Mouse (Mus musculus) lung, postnatal 4 days (tissue): ENCODE data around the gene Borcs7.
"Not testable (repeated sequence)": the region's sequence is repeated elsewhere in the genome, so short reads cannot be mapped to it uniquely, and the experiment has no call there.

Source experiments
- DNase-seq, 2 experiments: peaks; one replicate each; pipeline ENCODE4 v3.0.0; 2021

The Borcs7 gene

DNA sequence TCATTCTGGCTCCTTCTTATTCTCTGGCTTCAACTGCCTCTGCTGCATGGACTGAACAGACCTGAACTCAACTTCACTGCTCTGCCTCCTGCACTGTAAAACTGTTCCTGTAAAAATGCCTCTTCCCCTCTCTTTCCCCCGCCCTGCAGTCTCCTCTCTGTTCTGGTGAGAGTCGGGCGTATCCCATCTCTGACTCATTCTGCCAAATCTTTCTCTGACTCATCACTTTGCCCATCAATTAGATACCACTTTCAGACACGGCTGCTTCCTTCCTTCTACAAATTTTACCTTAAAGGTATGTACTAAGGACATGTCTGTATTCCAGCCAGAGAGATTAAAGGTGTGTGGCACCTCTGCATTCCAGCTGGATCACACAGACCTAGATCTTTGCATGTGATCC is 28.4 kb downstream of the Borcs7 start:
- no peak for DNase-seq

DNA sequence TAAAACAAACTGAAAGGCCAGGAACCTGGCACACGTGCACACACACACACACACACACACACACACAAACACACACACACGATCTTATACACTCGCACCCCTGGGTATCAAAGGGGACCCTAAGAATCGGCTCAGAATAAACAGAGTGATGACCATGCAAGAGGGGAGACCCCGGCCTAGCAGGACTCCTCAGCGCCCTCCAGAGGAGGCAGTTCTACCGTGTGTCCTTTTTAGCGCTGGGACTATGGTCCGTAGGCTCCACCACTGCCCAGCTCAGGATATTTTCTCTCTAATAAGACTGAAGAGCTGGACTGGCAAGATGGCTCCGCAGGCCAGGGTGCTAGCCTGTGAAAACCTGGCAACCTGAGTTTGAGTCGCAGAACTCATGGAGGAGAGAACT is 34.7 kb downstream of the Borcs7 start:
- DNase-seq: no peak

DNA sequence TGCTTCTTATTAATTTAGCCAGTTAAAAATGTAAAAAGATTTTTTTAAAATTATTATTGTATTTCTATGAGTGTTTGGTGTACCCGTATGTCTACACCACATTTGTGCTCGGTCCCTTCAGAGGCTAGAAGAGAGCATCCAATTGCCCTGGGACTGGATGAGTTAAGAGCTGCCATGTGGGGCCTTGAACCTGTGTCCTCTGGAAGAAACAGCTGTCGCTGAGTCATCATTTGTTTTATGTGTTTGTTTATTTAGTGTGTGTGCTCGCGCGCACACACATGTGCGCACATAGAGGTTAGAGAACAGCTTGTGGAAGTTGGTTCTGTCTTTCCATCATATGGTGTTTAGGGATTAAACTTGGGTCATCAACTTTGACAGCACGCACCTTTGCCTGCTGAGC is 36.4 kb downstream of the Borcs7 start:
- DNase-seq: no peak

DNA sequence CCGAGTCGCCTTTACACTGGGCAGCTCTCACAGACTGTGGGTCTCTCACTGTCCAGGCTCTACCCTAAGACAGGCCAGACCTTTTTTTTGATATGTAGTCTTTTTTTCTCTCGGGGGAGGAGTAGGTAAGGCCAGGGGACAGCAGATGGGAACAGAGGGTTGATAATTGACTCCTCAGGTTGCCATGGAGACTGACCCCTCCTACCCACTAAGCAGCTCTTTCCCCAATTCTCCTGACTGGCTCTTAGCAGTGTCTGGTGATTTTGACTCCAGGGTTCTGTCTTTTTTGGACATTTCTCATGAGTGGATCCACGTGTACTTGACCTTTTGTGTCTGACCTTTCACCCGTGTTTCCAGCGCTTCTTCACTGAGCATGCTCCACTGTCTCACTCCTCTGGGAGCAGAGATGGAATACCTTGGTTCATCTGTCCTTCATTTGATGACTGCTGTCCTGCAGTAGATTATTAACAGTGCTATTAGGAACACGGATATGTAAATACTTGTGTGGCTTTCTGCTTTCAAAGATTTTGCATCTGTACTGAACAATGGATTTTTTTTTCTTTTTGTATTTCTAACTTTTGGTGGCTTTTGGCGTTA is 37.5 kb downstream of the Borcs7 start:
- DNase-seq: no peak

DNA sequence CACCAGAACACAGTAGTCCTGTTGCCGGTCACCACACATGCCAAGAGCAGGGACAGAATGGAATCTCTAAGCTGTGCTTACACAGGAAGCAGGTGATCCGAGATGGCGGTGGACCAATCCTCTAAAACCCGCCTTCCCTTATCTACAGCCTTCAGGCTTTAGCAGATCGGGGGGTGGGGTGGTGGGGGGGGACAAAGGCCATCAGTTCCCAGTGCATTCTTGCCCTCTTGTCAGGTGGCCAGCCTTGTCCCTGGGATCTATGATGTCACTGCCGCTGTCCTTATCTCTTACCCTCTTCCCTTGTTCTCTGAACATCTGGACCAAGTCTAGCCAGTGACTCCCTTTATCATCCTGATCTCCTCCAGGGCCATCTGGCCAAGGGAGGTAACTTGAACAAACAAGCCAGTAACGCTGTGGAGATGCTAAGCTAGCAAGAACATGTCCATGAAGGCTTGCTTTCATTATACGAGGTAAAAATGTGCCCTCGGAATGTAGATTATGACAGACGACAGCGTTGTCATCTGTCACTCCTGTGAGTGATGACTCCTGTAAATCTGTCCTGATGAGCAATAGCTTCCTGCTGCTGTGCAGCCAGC is 38.3 kb downstream of the Borcs7 start:
- DNase-seq: no peak

DNA sequence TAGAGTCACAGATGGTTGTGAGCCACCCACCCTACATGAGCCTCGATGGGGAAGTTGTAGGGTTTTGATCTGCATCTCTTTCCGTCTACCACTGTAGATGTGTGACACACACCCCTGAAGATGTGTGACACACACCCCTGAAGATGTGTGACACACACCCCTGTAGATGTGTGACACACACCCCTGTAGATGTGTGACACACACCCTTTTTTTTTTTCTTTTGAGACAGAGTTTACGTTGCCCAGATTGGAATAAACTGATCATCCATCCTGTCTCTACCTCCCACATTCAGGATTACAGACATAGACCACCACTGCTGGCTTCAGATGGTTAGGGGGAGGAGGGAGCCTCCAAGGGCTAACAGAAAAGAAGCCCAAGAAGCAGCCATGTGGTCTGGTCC is 39.2 kb downstream of the Borcs7 start:
- no peak for DNase-seq

DNA sequence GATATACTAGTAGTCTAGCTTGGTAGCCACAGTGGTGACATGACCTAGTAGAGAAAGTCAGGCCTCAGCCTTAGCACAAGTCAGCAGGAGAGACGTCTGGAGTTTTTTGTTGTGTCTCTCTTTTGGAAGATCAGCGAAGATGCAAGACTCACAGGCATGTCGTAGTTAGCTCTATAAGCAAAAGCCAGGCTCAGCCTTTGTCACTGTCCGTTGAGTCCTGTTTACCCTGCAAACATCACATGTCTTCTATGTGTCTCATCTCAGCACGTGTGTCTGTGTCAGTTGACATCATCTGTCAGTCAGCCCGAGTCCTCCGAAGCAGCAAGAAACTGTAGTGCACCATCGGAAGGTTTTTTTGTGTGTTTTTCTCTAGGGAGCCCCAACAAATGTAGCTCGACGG is 41.6 kb downstream of the Borcs7 start:
- DNase-seq: no peak

DNA sequence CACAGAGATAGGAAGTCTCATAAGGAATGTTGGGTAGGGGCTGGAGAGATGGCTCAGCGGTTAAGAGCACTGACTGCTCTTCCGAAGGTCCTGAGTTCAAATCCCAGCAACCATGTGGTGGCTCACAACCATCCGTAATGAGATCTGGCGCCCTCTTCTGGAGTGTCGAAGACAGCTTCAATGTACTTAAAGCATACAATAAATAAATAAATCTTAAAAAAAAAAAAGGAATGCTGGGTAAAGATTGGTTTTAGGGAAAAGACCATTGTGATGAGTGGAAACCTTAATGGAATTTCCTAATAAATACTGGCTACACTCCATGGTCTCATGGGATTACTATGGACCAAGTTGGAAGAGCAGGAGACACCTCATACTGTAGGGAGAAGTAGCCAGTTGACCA is 43.0 kb downstream of the Borcs7 start:
- not testable (repeated sequence) for DNase-seq

DNA sequence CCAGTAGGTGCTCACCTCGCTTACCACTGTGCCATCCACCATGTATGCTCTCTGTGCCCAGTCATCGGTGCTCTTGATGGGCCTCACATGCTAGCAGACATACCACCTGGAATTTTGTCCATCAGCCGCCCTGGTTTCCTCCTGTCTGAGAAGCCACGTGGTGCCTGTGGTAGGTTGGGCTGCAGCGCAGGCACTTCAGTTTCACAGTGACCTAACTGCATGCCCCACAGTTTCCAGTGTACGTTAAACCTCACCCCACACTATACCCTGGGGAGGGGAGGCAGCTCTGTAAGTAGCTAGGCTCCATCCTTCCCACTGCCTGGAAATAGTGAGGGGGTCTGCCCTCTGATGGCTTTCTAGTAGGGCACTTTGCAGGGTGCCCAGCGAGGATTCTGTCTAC is 43.9 kb downstream of the Borcs7 start:
- no peak for DNase-seq

DNA sequence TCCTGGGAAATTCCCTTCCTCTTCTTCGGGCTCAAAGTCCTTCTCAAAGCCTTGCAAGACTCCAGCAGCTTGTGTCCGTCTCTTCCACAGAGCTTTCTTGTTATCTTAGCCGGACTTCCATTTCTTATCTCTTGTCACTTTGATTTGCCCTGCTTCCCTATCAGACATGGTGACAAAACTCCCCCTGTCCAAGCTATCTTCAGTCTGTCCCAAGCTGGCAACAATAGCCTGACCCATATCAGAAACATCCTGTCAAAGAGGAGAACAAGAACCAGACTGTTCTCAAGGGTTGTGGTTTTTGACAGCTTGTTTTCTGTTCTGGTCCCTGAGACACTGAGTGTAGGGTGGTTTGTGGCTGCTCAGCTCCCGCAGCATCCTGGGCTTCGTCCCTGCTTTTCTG is 45.5 kb downstream of the Borcs7 start:
- no peak for DNase-seq

DNA sequence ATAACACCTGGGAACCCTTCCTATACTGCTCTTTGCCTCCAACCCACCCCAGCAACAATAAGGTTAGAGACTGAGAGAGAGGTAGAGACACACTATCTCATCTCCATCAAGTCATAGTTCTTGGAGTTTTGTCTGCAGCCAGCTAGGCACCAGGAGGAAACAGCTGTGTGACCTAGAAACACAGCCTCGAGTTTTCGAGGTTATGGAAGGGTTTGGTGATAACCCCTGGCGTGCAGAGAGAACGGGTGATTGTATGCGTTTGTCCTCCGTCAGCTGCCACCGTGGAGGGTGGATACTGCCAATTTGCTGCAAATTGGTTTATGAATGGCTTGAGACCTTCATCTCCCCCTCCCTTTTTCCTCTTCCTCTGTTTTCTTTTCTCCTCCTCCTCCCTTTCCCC is 47.4 kb downstream of the Borcs7 start:
- no peak for DNase-seq

DNA sequence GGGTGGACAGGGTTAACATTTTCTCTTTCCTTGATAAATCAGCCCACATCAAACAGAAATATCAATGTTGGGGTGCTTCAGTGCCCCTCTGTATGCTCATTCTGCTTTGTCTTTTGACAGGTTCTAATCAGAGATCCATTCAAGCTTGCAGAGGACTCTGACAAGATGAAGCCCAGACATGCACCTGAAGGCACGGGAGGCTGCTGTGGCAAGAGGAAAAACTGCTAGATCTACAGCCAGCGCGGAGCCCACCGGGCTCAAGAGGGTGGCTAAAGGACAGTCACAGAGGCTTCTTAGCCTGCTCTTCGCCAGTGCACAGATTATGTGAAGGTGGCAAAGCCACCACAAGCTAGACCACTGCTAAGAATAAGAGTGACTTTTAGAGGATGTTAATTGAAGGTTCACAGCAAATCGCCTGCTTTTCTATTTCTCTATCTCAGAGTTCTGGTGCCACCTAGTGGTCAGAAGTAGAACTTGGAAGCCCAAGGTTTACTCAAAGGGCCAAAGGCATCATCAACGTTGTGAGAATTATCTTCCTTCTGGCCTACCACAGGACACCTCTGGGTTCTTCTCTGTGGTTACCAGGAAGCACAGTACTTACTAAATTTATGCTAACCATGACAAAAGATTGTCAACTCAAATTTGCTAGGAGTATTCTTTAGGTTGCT is 50.8 kb downstream of the Borcs7 start:
- DNase-seq: peak in 1 of 2 experiments; percentile 75

DNA sequence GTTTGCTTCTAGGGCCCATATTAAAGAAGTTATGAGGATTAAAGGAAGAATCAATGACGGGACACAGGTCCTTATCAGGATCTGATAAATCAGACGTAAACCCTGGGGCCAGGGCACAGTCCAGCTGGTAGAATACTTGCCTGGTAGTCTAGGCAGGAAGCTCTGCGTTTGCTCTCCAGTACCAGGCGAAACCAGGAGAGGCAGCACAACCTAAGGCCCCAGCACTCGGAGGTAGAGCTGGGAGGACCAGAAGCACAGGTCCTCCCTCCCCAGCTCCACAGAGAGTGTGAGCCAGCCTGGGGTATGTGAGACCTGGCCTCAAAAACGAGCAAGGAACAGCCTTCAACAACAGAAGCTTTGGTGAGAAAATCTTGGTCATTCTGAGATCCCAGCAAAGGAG is 51.9 kb downstream of the Borcs7 start:
- no peak for DNase-seq

DNA sequence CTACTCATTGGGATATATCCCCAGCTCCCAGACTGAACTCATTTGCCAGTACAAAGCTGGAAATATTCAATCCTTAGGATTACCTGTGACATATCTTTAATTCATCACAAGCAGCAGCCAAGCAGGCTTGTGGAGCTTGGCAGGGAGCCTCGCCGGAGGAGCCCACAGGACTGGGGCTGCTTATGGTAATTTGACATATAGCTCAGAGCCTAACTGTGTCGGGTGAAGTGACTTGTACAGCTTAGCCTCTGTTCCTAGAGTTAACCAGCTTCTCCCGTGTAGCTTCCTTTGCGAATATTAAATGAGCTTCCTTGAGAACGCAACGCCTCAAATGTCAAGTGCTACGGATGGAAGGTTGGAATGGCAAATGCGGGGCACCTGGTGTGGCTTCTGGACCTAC is 55.0 kb downstream of the Borcs7 start:
- no peak for DNase-seq

DNA sequence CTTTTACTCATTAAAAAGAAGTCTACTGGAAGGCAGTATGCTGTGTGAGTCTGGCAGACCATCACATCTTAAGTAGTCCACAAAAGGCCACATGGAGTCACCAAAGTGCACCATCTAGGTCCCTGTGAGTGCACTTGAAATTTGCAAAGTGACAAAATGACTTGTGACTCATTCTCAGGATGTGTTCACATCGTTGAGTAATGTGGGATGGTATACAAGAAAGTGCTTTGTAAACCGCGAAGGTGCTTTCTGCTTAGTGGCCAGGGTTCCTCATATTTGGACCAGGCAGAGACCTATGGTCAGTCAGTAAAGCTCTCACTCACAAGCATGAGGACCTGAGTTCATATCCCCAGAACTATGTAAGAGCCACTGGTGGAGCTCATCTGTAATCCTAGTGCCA is 58.1 kb downstream of the Borcs7 start:
- no peak for DNase-seq

DNA sequence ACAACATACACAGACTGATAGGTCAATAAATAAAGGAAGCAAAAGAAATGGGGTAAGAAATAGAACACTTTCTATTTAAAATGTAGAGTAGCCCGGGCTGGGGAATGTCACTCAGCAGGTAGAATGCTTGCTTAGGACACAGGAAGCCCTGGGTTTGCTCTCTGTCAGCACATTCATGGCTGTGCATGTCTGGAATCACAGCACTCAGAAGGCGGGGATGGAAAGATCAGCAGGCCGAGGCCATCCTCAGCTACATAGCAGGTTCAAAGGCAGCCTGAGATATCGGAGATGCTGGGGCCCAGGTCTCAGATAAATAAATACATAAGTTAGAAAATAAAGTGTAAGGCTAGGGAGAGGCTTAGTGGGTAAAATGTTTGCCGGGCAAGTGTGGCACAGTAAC is 62.5 kb downstream of the Borcs7 start:
- DNase-seq: no peak
